Mouse (Mus musculus) skeletal muscle tissue, adult 2 months (tissue): ENCODE data around the gene Vstm5.
A peak's percentile ranks its signal among the peaks of the same experiment; 100 is the strongest.
"Not testable (repeated sequence)": the region's sequence is repeated elsewhere in the genome, so short reads cannot be mapped to it uniquely, and the experiment has no call there.

Experiments
- DNase-seq: peaks from one replicate; pipeline ENCODE4 v3.0.0-alpha.2; 2012; ENCODE audit warnings: low read depth, low spot score

Vstm5 gene

DNA sequence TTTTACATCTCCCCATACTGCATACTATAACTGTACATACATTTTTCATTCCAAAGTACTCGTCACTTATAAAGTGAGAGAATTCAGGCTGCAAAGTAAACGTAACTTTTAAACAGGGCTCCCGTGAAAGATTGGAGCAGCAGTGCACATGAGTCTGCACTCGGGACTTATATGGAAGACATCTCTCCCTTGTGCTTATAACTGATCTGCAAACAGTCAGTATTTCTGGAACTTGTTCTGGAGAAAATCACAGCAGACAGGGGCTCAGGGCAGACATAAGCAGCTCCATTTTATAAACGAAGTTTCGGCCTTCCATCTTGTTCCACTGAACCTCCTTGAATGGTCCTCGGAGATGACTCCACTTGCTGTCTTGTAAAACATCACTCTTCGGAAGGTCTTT, 23.1 kb downstream of the Vstm5 start:
- DNase-seq, result no peak

DNA sequence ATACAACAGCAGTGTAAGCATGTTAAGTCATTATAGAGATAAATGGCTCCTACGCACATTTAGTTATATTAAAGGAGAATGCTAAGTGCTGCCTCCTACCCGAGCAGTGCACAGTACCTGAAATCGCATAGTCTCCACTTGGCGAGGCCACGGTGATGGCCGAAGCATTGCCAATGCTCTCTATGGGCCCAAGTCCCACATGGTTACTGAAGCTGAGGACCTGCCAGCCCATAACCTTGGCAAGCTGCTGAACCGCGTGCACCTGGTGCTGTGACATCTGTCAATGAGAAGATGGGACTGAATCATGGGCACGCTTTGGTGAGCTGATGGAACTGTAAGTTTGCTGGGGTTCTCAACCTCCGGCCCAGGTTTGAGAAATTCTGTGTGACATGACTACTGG, 24.6 kb downstream of the Vstm5 start:
- no peak for DNase-seq

DNA sequence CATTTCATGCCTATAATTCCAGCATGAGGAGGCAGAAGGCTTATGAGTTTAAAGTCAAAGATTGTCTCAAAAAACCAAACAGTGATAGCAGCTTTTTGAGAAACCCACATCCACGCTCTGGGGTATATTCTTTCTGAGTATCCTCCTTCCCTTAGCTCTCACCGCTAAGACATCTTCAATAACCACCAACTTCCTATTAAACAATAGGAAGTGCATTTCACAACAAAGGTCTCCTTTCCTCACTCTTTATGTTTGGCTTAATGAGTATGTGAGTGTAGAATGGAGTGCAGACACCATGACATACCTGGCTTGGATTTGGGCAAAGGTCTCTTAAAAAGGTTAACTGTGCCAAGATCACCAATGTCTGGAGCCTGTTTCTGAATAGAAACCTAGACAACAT, 35.1 kb downstream of the Vstm5 start:
- DNase-seq, result no peak

DNA sequence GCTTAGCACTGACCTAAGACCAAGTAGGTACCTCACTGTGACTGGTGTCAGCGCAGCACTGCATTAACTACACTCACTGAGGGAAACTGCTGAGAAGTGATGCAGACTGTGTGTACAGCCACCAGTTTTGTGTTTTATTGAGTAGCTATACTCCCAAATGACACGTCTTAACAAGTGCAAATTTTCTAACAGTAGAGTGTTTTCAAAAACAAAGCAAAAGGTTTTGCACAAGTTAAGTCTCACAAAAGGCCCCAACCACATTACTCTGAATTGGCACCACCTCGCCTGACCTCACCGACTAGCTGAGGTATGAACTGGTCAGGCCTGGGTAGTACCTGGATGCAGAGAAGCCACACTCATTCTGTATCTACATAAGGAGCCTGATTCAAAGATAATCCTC, 38.0 kb downstream of the Vstm5 start:
- DNase-seq, result no peak

DNA sequence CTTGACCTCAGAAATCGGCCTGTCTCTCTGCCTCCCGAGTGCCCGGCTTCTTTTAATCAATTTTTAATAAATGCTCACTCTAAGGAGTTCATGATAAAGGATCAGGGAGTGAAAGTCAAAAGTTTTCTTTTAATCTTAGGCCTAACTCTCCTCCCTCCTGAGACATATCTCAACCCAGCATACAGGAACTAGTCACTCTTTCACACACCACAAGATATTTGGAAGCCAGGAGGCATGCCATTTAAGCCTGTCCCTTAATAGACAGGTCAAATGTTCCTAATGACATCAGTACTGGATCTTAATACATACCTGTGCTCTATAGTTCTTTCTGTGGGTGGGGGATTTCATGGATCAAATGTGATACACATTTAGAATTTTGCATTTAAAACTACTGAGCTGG, 39.5 kb downstream of the Vstm5 start:
- no peak for DNase-seq

DNA sequence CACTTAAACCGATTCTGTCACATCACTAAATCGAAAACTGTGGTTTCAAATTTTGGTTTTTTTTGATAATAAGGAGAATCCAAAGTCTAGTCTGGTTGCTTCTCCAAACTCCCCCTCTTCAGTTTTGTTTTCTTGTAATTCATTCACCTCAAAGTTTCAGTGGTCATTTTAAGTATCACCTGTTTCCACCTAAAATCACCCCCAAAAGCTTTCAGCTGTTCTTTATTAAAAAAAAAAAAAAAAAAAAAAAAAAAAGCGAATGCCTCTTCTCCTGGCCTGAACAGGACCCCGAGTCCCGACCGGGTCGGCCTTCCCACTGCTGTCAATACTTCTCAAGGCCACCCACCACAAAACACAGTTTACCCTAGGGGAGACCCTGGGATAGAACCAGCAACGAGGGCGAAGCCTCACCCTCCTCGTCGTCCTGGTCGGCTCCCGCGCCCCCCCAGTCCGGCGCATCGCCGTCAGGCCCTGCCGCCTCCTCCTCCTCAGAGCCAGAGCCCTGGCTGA, 40.3 kb downstream of the Vstm5 start:
- no peak for DNase-seq

DNA sequence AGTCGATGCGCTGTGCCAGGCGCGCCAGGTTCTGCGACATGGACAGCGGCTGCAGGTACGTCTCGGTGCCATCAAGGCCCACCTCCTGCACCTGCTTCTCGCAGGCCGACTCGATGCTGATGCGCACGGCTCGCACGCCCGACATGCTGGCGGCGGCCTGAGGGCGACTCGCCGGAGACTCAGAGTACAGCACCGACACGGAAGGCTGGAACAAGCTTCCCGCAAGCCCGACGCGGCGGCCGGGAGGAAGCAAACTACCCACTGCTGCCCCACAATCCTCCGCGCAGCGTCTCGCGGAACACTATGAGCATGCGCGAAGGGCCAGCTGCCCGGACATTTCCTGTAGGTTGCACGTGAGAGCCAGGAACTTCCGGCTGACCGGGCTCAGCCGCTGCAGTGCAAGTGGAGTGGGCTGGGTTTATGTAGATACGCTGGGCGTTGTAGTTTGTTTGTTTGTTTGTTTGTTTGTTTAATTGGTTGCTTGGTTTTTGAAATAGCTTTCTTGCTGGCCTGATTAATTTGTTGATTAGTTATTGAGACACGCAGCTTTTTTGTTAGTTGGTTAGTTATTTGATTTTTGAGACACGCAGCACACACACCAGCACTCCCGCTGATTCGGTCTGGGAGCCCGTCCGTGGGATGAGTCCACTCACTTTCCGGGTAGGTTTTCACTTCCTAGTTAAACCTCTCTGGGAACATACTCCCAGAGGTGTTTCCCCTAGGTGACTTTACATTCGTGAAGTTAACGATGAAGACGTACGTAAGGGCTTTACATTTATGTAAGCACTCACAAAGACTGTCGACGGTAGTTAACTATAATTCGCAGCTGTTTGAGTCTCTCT, 41.0 kb downstream of the Vstm5 start, which contains the start of gene Med17:
Med17 (minus strand) TSS at position 283 of the 842 bp plus-strand sequence.
- peak; percentile 95 for DNase-seq

DNA sequence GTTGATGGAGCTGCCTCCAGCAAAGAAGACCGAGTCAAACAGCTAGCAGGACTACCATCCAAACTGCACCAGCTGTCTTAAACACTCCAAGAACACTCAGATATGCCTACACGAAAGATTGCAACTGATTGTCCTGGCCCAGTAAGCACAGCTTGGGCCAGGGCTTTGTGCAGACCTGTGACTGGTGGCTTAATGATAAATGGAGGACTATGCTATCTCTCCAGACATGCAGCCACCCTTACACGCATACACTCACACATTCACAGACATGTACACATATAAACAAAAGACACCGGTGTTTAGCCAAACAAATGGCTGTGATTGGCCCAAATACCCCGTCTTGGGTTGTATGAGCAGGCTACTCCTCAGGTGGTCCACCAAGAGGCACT, 41.6 kb downstream of the Vstm5 start:
- DNase-seq, result no peak

DNA sequence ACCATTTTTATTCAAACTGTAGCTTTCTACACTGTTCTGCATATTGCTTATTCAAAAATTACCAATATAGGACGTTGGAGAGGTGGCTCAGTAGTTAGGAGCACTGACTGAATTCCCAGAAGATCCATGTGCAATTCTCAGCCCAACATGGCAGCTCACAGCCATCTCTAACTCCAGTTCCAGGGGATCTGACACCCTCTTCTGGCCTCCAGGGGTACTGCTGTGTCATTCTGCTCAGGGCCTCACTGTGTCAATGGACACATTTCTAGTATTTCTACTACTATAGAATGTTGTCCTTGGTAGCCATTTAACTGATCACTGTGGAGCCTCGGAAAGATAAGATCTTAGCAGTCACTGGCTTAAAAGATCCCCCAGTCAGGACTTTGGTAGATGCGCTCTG, 46.6 kb downstream of the Vstm5 start:
- DNase-seq, result no peak

DNA sequence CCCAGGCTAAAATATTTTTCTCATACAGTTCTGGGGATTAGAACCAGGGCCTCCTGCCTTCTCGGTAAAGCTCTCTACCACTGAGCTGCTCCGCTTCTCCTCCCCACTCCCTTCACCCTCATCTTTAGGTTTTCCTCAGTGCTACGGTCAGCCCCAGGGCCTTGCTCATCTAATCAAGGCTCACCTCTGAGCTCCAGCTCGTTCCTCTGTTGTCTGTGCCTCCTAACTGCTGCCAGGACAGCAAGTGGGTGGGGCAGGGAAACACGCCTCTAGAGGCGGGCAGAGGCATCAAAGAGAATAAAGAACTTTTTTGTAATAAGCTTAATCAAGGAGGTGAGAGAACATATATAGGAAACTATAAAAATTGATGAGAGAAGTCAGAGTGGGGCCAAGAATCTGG, 49.0 kb downstream of the Vstm5 start:
- DNase-seq, result no peak

DNA sequence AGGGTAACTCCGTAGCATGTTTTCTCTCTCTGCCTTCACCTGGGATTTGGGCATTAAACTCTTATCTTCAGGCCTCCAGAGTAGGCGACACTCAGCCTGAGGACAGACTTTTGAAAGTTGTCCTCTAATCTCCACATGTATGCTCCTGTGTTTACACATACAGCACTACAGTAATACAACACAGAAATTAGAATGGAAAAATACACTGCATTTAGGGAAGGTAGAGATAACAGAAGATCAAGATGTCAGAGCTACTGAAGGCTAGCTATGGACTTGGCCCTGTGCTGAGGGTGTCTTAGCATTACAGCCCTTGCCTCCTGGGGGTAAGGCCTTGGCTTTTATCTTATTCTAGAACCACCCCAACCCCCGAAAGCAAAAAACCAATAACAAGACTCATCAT, 49.6 kb downstream of the Vstm5 start:
- no peak for DNase-seq

DNA sequence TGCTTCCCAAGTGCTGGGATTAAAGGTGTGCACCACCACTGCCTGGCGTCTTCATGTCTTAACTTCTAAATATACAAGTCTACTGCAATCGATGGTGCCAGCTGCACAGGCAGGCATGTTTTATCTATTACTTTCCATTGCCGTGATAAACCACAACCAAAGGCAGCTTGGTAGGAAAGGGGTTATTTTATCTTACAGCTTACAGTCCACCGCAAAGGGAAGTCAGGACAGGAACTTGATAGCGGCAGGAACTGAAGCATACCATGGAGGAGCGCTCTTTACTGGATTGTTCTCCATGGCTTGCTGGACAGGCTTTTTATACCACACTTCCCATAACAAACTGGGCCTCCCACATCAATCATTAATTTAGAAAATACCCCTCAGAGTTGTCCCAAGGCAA, 50.4 kb downstream of the Vstm5 start:
- no peak for DNase-seq

DNA sequence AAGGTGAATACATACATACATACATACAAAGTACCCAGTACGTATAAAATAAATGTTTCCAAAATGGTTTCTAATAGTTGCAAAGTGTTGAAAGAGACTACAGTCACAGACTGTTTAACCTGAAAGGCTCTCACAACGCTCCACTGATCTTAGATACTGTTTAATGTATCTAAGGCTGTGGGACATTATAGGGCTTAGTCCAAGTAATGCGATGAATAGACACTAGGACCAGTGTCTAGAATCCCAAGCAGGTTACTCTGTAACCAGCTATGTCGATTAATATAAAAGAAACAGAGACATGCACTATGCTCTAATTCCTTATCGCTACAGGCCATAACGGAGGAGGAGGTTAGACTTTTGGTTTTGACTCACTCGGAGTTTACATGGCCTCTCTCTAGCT, 58.3 kb downstream of the Vstm5 start:
- DNase-seq, result no peak

DNA sequence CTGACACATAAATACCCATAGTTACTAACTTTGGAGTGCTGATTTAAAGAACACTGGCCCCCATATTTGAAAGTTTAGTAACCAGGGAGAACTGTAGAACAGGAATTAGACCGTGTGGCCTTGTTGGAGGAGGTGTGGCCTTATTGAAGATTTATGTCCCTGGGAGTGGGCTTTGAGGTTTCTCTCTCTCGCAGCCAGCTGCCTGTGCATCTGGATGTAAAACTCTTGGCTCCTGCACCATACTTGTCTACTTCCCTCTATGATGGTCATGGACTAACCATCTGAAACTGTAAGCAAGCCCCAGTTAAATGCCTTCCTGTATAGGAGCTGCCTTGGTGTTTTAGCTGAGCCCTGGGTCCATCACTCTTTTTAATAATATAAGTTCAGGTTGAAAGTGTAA, 59.6 kb downstream of the Vstm5 start:
- DNase-seq, result no peak

DNA sequence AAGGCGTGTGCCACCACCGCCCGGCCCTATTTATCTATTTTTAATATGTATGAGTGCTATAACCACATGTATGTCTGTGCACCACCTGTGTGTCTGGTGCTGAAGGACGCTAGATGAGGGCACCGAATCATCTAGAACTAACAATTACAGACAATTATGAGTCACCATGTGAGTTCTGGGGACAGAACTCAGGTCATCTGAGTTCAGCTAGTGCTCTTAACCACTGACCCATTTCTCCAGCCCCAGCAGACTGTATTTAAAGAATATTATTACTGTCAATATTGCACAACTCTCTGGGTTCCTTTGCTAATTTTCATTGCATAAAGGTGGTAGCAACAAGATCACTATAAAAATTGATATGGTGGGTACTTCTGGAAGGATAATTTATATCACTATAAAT, 61.2 kb downstream of the Vstm5 start:
- DNase-seq, result no peak

DNA sequence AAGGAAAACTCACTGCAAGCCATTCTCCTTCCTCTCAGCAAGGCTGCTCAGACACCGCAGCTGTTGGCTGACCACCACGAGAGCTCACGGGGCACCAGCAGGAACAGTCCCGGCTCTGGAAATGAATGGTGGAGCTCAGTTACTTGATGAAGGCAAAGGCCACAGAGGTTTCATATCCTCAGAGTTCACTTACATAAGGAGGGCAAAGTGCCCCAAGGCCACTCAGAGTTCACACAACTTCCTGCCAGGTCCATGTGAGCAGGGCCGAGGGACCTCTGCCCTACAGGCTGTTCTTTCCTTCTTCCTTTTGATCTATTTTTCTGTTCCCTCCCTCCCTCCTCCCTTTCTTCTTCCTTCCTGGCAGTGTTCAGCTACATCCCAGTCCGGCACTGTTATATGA, 62.6 kb downstream of the Vstm5 start:
- DNase-seq, result peak; percentile 85

DNA sequence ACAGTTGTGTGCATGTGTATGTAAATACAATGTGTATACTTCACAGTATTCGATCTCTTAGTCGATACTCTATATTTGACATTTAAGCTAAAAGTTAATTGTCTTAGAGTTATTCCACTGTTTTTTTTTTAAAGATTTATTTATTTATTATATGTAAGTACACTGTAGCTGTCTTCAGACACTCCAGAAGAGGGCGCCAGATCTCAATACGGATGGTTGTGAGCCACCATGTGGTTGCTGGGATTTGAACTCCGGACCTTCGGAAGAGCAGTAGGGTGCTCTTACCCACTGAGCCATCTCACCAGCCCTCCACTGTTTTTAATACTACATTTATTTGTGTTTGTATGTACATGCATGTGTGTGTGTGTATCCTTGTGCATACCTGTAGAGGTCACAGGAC, 63.2 kb downstream of the Vstm5 start:
- DNase-seq, result not testable (repeated sequence)

DNA sequence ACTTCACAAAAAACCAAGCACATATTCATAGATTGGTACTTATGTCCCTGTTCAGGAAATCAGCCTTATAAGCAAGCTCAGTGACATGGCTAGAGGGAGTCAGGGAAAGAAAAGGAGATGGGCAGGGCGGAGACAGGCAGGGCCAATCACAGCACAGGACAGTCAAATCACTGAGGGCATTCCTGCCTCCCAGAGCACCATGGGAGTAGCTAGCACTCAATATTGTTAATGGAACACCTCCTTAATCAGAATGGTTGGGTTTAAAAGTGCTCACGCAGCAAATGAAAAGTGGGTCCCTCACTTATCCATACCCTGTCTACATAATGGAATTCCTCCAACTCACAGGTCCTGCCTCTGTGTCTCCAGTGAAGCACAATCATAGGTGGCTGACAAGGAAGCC, 64.0 kb downstream of the Vstm5 start:
- no peak for DNase-seq

DNA sequence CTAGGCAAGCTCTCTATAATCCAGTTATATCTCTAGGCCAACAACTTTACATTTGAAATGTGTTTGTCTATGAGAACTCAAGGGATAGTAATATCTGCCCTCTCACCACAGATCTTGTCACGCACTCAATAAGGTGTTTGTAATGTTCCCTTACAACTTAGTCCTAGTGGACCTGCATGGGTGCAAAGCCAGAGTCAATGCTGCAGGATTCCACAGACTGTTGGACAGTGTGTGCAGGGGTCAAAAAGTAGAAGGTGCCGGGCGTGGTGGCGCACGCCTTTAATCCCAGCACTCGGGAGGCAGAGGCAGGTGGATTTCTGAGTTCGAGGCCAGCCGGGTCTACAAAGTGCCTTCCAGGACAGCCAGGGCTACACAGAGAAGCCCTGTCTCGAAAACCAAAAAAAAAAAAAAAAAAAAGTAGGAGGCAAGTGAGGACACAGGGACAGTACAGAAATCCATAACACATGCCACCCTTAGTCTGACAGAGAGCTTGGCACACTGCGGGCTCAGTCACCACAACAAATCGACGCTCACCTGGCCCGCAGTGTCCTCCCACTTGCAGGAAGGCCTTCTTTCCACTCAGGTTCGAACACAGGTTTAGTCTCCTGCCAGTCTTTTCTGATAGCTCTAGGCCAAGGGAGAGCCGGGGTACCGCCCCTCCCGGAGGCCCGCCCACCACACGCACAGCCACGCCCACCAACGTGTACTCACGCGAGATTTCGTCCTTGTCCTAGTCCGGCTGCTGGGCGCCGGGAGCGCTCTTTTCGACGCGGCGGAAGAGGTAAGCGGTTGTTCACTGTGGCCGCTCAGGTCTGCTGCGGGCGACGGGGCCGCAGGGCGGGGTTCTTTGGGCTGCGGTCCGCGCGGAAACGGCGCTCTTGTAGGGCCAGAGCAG, 66.9 kb downstream of the Vstm5 start, which contains the start of gene Taf1d:
Taf1d (plus strand) TSS at position 712 of the 895 bp plus-strand sequence.
- peak; percentile 94 for DNase-seq

DNA sequence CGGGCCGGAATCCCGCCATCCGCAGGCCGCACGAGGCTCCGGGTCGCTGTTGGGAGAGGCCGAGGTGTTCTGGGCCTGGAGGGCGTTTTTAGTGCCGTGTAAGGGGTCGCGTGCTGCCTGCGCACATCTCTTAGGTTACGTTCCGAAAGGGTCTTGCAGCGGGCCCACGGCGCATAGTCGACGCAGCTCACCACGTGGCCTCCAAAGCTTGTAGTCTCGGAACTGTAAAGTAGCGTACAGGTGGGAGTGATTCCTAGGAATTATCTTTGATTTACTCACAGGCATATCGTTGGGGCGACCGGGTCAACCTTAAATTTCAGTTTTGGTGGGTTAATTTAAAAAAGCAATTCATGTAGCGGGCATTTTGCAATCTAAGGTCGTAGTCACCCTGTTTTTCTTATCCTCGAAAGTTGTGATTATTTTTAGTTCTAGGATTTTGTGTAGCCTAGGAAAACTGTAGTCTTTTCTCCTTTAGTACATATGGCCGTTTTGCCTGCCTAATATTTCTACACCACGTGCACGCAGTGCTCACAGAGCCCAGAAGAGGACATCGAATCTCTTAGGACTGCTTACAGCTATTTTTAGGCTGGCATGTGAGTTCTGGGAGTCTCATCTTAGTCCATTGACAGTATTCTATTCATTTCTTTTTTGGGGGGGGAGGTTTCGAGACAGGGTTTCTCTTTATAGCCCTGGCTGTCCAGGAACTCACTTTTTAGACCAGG, 67.7 kb downstream of the Vstm5 start, which contains the start of gene 4931406C07Rik:
4931406C07Rik (minus strand) TSS at position 51 of the 722 bp plus-strand sequence.
- peak; percentile 38 for DNase-seq

DNA sequence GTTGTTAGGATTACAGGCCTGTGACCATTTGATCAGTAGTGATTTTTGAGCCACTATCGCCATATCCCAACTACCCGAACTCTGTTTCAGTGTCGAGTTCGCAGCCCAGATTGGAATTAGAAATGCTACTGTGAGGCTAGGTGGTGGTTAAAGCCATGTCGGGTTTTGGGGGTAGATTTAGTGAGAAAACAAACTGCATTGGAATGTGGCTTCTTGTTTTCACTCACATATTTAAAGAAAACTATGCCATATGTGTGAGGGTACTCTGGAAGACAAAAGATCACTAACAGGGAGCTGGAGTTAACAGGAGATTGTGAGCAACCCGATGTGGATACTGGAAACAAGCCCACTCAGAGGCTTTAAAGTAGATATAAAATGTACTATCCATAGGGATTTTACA, 68.4 kb downstream of the Vstm5 start:
- DNase-seq, result no peak

DNA sequence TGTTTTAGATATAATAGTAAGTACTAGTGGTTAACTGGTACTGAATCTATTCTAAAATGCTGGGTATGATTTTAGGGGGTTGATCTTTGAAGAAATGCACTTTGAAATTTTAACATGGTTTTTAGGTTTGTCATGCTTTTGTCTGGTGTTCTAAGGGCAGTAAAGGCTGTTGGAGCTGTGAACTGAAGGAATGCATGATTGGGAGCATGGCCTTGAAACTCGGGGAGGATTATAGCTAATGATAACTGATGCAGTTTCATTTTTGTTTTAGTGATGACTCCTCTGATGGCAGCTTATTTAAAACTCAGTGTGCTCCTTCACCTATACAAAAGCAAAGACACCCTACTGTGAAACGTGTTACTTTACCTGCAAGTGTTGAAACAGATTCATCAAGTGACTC, 69.4 kb downstream of the Vstm5 start:
- DNase-seq, result no peak
